Mouse (Mus musculus): ENCODE measurements at regions not wholly inside any gene's neighbourhood (a gene's known extent, or its start where the extent isn't known, plus 50 kb on each side); places are given as distances from the start of the nearest gene placed in this dataset.

DNA sequence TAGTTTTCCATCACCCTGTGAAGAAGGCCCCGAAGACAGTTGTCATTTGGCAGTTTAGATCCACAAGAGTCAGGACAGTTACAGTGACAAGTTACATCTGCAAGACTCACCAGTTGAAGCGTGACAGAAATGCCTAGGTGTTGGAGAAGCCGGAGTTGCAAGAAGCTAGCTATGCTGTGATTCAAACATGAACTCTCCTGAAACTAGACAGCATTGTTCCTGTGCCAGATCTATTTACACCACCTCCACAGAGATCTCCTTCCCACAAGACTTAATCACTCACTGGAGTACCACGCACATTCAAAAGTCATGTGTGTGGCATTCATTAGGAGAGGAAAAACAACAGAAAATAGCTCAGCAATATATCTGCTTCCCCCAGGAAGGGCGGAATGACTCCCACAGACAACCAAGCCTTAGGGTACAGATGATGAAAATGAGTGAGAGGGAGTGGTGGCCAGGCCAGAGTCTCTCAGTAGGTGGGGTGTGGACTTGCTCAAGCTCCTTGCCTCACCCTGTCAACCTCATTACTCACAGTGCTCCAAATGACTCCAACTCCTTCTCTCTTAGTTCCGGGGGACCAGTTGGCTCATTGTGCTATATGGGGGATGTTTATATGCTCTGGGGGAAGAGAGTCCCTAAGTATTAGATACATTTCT is 679.7 kb downstream of the Epha4 start:
- DNase-seq (ENCODE audit: extremely low read depth), result no peak
- no peaks in the 10 kb centered on the region for H3K27me3 ChIP-seq (replicated peaks)
- TF ChIP-seq TCF12 (IDR thresholded peaks at IDR 0.05; ENCODE audit: low read depth, low read length) (no peak), ZNF384 (IDR thresholded peaks at IDR 0.05; ENCODE audit: low read depth, low read length) (no peak), JUND (conservative IDR thresholded peaks at IDR 0.05; ENCODE audit: low read depth, low read length) (no peak), NELFE (IDR thresholded peaks at IDR 0.05; ENCODE audit: low read depth, low read length) (no peak), HCFC1 (IDR thresholded peaks at IDR 0.05; ENCODE audit: low read depth, low read length) (no peak), RCOR1 (conservative IDR thresholded peaks at IDR 0.05; ENCODE audit: low read depth, low read length) (no peak)
- H3K4me1 ChIP-seq (ENCODE audit: control insufficient read depth in 1 of 2, insufficient read depth in 2 of 2), result no peaks in the 10 kb centered on the region
- no peaks in the 10 kb centered on the region for H3K36me3 ChIP-seq (replicated peaks in 1 of 2; ENCODE audit: control insufficient read depth in 1 of 2, insufficient read depth in 1 of 2, low read length in 1 of 2)
- H3K79me2 ChIP-seq (replicated peaks; ENCODE audit: control insufficient read depth, extremely low read depth, insufficient read depth, poor library complexity, severe bottlenecking), result no peaks in the 10 kb centered on the region
- no peak overlapping the region for H3K4me2 ChIP-seq (ENCODE audit: insufficient read depth, low read depth, poor library complexity, severe bottlenecking)
- in situ Hi-C loops (cut with MboI; ENCODE audit: low pct_ligation_motif_present, low pct_unique_long_range_greater_than_20kb, low sequenced_read_pairs), result no loop called here
- H3K4me3 ChIP-seq (replicated peaks in 1 of 3; ENCODE audit: low read depth in 2 of 3, low read length in 2 of 3, poor library complexity in 1 of 3), result no peak overlapping the region
- H3K9ac ChIP-seq (ENCODE audit: insufficient read depth, low read depth), result no peak overlapping the region
- no peak overlapping the region for H3K27ac ChIP-seq (ENCODE audit: insufficient read depth, low read depth)
- dilution Hi-C loops (cut with MboI; ENCODE audit: extremely low pct_ligation_motif_present, extremely low pct_unique_long_range_greater_than_20kb, low sequenced_read_pairs), result no loop called here
- H3K9me3 ChIP-seq (replicated peaks; ENCODE audit: low read length), result no peaks in the 10 kb centered on the region

DNA sequence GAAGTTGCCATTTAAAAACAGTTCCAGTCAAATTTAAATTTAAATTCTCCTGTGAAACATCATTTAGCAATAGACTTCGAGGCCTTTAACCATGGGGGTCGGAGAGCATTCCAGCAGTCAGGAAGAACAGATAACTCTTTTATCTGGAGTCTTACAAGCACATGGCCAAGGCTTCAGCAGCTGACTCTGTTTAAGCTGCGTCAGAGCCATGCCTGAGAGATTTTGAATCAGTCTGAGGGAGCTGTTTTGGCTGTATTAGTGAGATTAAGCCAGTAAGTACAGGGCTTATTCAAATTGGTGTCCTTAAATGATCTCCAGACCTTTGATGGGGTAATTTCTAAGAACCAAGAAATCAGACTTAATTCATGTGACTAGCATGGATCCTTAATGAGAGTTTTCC is 665.5 kb downstream of the Epha4 start:
- TF ChIP-seq SIN3A (IDR thresholded peaks at IDR 0.05; ENCODE audit: low read length) (no peak), ZNF384 (IDR thresholded peaks at IDR 0.05; ENCODE audit: low read depth, low read length) (no peak)
- in situ Hi-C loops (cut with MboI; ENCODE audit: low pct_ligation_motif_present, low pct_unique_long_range_greater_than_20kb, low sequenced_read_pairs), result no loop called here
- H3K4me2 ChIP-seq (ENCODE audit: insufficient read depth, low read depth, poor library complexity, severe bottlenecking), result no peak overlapping the region
- no peak overlapping the region for H3K27ac ChIP-seq (ENCODE audit: insufficient read depth, low read depth)
- H3K36me3 ChIP-seq (replicated peaks in 1 of 2; ENCODE audit: control insufficient read depth in 1 of 2, insufficient read depth in 1 of 2, low read length in 1 of 2), result no peaks in the 10 kb centered on the region
- H3K4me3 ChIP-seq (replicated peaks in 1 of 3; ENCODE audit: low read depth in 2 of 3, low read length in 2 of 3, poor library complexity in 1 of 3), result no peak overlapping the region
- H3K9ac ChIP-seq (ENCODE audit: insufficient read depth, low read depth), result no peak overlapping the region
- dilution Hi-C loops (cut with MboI; ENCODE audit: extremely low pct_ligation_motif_present, extremely low pct_unique_long_range_greater_than_20kb, low sequenced_read_pairs), result no loop called here
- no peaks in the 10 kb centered on the region for H3K9me3 ChIP-seq (replicated peaks; ENCODE audit: low read length)
- no peaks in the 10 kb centered on the region for H3K27me3 ChIP-seq (replicated peaks)
- peaks cover 4 to 26% of the 10 kb centered on the region in 2 experiments; a peak in 3 of 4 replicates for H3K4me1 ChIP-seq (ENCODE audit: control insufficient read depth in 1 of 2, insufficient read depth in 2 of 2)
- no peak for DNase-seq (ENCODE audit: extremely low read depth)
- no peaks in the 10 kb centered on the region for H3K79me2 ChIP-seq (replicated peaks; ENCODE audit: control insufficient read depth, extremely low read depth, insufficient read depth, poor library complexity, severe bottlenecking)

DNA sequence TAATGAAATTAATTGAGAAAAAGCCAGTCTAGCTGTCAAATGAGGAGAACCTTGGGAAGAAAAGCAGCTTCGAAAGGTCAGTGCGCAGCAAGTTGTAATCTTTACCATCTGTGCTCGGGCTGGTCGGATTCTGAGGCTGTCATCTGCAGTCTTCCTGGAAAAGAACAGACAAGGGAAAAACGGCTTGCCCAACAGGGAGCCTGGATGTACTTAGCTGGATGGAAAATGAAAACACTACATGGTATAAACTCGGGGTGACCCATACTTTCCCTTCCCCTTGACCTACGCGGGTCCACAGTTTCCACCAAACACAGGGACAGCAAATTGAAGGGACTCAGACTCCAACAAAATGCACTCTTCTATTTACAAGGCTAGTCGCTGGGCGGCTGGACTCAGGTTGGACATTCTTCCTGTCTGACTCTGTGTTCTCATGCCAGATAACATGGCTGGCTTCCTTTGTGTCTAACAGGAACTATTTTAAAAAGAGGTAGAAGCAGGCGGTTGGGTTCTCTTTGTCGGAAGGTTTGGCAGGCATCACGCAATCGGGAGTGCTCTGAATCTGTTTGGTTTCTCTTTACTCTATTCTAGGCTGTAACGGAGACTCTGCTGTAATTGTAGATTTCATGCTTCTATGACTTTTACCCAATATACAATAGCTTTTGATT is 648.5 kb downstream of the Epha4 start:
- Histone ChIP-seq H3K79me2 (replicated peaks; ENCODE audit: control insufficient read depth, extremely low read depth, insufficient read depth, poor library complexity, severe bottlenecking) (no peaks in the 10 kb centered on the region), H3K4me2 (ENCODE audit: insufficient read depth, low read depth, poor library complexity, severe bottlenecking) (no peak overlapping the region), H3K36me3 (replicated peaks in 1 of 2; ENCODE audit: control insufficient read depth in 1 of 2, insufficient read depth in 1 of 2, low read length in 1 of 2) (no peaks in the 10 kb centered on the region), H3K4me1 (ENCODE audit: control insufficient read depth in 1 of 2, insufficient read depth in 2 of 2) (no peaks in the 10 kb centered on the region), H3K27ac (ENCODE audit: insufficient read depth, low read depth) (no peak overlapping the region), H3K9me3 (replicated peaks; ENCODE audit: low read length) (no peaks in the 10 kb centered on the region), H3K4me3 (replicated peaks in 1 of 3; ENCODE audit: low read depth in 2 of 3, low read length in 2 of 3, poor library complexity in 1 of 3) (no peak overlapping the region), H3K9ac (ENCODE audit: insufficient read depth, low read depth) (no peak overlapping the region), H3K27me3 (replicated peaks) (no peaks in the 10 kb centered on the region)
- in situ Hi-C loops (cut with MboI; ENCODE audit: low pct_ligation_motif_present, low pct_unique_long_range_greater_than_20kb, low sequenced_read_pairs), result no loop called here
- no peak for DNase-seq (ENCODE audit: extremely low read depth)
- dilution Hi-C loops (cut with MboI; ENCODE audit: extremely low pct_ligation_motif_present, extremely low pct_unique_long_range_greater_than_20kb, low sequenced_read_pairs), result no loop called here
- TF ChIP-seq ZC3H11A (IDR thresholded peaks at IDR 0.05; ENCODE audit: low read depth, low read length), result no peak
- TF ChIP-seq CHD2 (IDR thresholded peaks at IDR 0.05; ENCODE audit: low read length), result no peak
- no peak for TF ChIP-seq ZMIZ1 (IDR thresholded peaks at IDR 0.05; ENCODE audit: low read depth, low read length)
- TF ChIP-seq KAT2A (IDR thresholded peaks at IDR 0.05; ENCODE audit: insufficient replicate concordance, low read length), result no peak
- TF ChIP-seq MEF2A (IDR thresholded peaks at IDR 0.05; ENCODE audit: borderline replicate concordance, low read depth, low read length), result no peak
- TF ChIP-seq CHD1 (IDR thresholded peaks at IDR 0.05; ENCODE audit: low read depth, low read length), result no peak
- no peak for TF ChIP-seq JUN (IDR thresholded peaks at IDR 0.05; ENCODE audit: insufficient read depth, low read depth, low read length)

Measured in CH12.LX (cell line).